Mouse (Mus musculus): ENCODE data around the gene Rsph9. TPM values are rescaled to one million over a fixed set of nuclear protein-coding genes. Genes with fewer than 3 reads are reported as not detected.

Rsph9 gene
- polyA plus RNA-seq, 1 experiment from 2014 or later, result 2.0 TPM

- ATAC-seq (replicated peaks; ENCODE audit: low FRiP score), result no peak
- no peak overlapping the region for H3K4me2 ChIP-seq
- H3K9ac ChIP-seq (ENCODE audit: low read depth, low read length), result no peak overlapping the region
- H3K9me3 ChIP-seq (ENCODE audit: control insufficient read depth, low read length), result no peaks in the 10 kb centered on the region
- H3K27me3 ChIP-seq (replicated peaks; ENCODE audit: control insufficient read depth, insufficient read depth, low read length), result no peaks in the 10 kb centered on the region
- WGBS, result 92% methylated on average over 10 of the region's 10 CpGs
- H3K36me3 ChIP-seq (ENCODE audit: control insufficient read depth, insufficient read depth, low read length), result peaks cover 46% of the 10 kb centered on the region
- peaks cover 18% of the 10 kb centered on the region for H3K4me1 ChIP-seq (replicated peaks; ENCODE audit: control insufficient read depth, insufficient read depth, low read length)
- no peak for DNase-seq (ENCODE audit: low spot score)
- no peak overlapping the region for H3K27ac ChIP-seq (ENCODE audit: low read depth, low read length)
- H3K4me3 ChIP-seq (ENCODE audit: low read depth, low read length), result no peak overlapping the region
These were observed 20.8 kb upstream of the Rsph9 start for GRCm38 (mm10) chr17:46164791-46165190.

DNA sequence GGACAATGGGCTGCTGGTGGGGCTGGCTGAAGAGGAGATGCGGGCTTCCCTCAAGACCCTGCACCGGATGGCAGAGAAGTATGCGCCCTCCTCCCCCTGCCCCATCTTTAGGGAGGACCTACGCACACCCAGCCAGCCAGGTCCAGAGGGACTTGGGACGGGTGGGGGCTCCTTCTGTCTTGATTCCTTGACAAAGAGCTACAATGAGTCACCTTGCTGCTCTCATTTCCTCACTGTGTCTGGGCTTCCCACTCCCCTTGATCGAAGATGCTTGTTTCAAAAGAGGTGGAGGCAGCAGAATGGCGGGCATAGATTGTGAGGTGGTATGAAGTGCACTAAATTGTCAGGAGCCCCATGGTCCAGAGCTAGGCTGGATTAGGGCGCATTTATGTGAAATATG, 20.3 kb upstream of the Rsph9 start:
- H3K4me1 ChIP-seq (replicated peaks; ENCODE audit: control insufficient read depth, insufficient read depth, low read length), result peaks cover 18% of the 10 kb centered on the region
- H3K9ac ChIP-seq (ENCODE audit: low read depth, low read length), result no peak overlapping the region
- WGBS, result 91% methylated on average over 8 of the region's 8 CpGs
- DNase-seq (ENCODE audit: low spot score) (no peak), ATAC-seq (replicated peaks; ENCODE audit: low FRiP score) (no peak)
- no peak overlapping the region for H3K4me2 ChIP-seq
- no peaks in the 10 kb centered on the region for H3K9me3 ChIP-seq (ENCODE audit: control insufficient read depth, low read length)
- H3K27ac ChIP-seq (ENCODE audit: low read depth, low read length), result no peak overlapping the region
- H3K4me3 ChIP-seq (ENCODE audit: low read depth, low read length), result no peak overlapping the region
- no peaks in the 10 kb centered on the region for H3K27me3 ChIP-seq (replicated peaks; ENCODE audit: control insufficient read depth, insufficient read depth, low read length)
- peaks cover 46% of the 10 kb centered on the region for H3K36me3 ChIP-seq (ENCODE audit: control insufficient read depth, insufficient read depth, low read length)

- Histone ChIP-seq H3K9ac (ENCODE audit: low read depth, low read length) (peak overlapping the region; percentile 13; the same call in 1 of the 2 replicates), H3K9me3 (ENCODE audit: control insufficient read depth, low read length) (no peaks in the 10 kb centered on the region), H3K27ac (ENCODE audit: low read depth, low read length) (peak overlapping the region; percentile 67), H3K4me1 (replicated peaks; ENCODE audit: control insufficient read depth, insufficient read depth, low read length) (peaks cover 23% of the 10 kb centered on the region), H3K27me3 (replicated peaks; ENCODE audit: control insufficient read depth, insufficient read depth, low read length) (no peaks in the 10 kb centered on the region), H3K36me3 (ENCODE audit: control insufficient read depth, insufficient read depth, low read length) (peaks cover 35% of the 10 kb centered on the region), H3K4me3 (ENCODE audit: low read depth, low read length) (peak overlapping the region; percentile 26), H3K4me2 (peak overlapping the region; percentile 88)
- ATAC-seq (replicated peaks; ENCODE audit: low FRiP score) (no peak), DNase-seq (ENCODE audit: low spot score) (peak; percentile 30)
- 58% methylated on average over 9 of the region's 9 CpGs for WGBS
These were observed 19.0 kb upstream of the Rsph9 start for GRCm38 (mm10) chr17:46162951-46163421.

DNA sequence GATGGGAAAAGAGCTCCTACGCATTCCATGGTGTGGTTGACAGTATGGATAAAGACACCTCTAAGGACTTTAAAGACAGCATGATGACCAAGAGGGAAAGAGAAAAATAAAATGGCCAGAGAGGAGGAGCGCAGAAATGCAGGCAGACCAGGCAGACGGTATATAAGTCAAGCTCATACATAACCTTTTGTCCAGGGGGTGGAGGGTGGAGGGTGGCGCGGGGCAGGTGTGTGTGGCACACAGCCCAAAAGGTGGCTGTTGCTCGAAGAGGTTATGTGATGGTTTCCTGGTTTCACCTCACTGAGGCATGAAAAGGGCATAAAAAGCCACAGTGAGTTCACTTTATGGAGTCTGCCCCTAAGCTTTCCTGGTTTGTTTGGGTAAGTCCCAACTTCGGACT, 18.5 kb upstream of the Rsph9 start:
- H3K4me3 ChIP-seq (ENCODE audit: low read depth, low read length), result peak overlapping the region; percentile 26
- no peak overlapping the region for H3K27ac ChIP-seq (ENCODE audit: low read depth, low read length)
- 87% methylated on average over 7 of the region's 7 CpGs for WGBS
- ATAC-seq (replicated peaks; ENCODE audit: low FRiP score) (no peak), DNase-seq (ENCODE audit: low spot score) (no peak)
- no peaks in the 10 kb centered on the region for H3K9me3 ChIP-seq (ENCODE audit: control insufficient read depth, low read length)
- peaks cover 23% of the 10 kb centered on the region for H3K4me1 ChIP-seq (replicated peaks; ENCODE audit: control insufficient read depth, insufficient read depth, low read length)
- H3K36me3 ChIP-seq (ENCODE audit: control insufficient read depth, insufficient read depth, low read length), result peaks cover 32% of the 10 kb centered on the region
- H3K4me2 ChIP-seq, result peak overlapping the region; percentile 88
- no peaks in the 10 kb centered on the region for H3K27me3 ChIP-seq (replicated peaks; ENCODE audit: control insufficient read depth, insufficient read depth, low read length)
- H3K9ac ChIP-seq (ENCODE audit: low read depth, low read length), result peak overlapping the region; percentile 13; the same call in 1 of the 2 replicates

DNA sequence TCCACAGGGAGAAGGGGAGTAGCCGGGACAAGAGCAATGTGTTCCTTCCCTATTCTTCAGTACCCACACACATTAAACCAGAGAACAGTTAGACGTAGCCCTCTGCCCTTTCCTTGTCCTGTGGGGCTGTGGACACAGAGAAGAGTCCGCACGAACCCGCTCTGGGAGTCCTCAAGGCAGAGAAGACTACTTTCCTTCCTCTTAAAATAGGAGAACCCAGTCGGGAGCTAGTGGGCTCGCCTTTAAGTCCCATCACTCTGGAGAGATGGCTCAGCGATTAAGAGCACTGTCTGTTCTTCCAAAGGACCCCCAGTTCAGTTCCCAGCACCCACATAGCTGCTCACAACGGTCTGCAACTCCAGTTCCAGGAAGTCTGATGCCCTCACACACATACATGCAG, 17.7 kb upstream of the Rsph9 start:
- ATAC-seq (replicated peaks; ENCODE audit: low FRiP score), result no peak
- Histone ChIP-seq H3K4me2 (peak overlapping the region; percentile 88), H3K4me1 (replicated peaks; ENCODE audit: control insufficient read depth, insufficient read depth, low read length) (peaks cover 30% of the 10 kb centered on the region)

GRCm38 (mm10) chr17:46161179-46161578, 17.2 kb upstream of the Rsph9 start:
- Histone ChIP-seq H3K27me3 (replicated peaks; ENCODE audit: control insufficient read depth, insufficient read depth, low read length) (no peaks in the 10 kb centered on the region), H3K36me3 (ENCODE audit: control insufficient read depth, insufficient read depth, low read length) (peaks cover 22% of the 10 kb centered on the region; the same call in 1 of the 2 replicates), H3K4me1 (replicated peaks; ENCODE audit: control insufficient read depth, insufficient read depth, low read length) (peaks cover 34% of the 10 kb centered on the region), H3K9me3 (ENCODE audit: control insufficient read depth, low read length) (no peaks in the 10 kb centered on the region), H3K4me2 (peak overlapping the region; percentile 88), H3K4me3 (ENCODE audit: low read depth, low read length) (peak overlapping the region; percentile 86), H3K27ac (ENCODE audit: low read depth, low read length) (peak overlapping the region; percentile 83), H3K9ac (ENCODE audit: low read depth, low read length) (peak overlapping the region; percentile 84)
- 0% methylated on average over 19 of the region's 19 CpGs for WGBS
- ATAC-seq (replicated peaks; ENCODE audit: low FRiP score), result no peak
- DNase-seq (ENCODE audit: low spot score), result no peak

More for the DNA sequence above, 17.7 kb upstream of the Rsph9 start:
- peak overlapping the region; percentile 84 for H3K9ac ChIP-seq (ENCODE audit: low read depth, low read length)
- peak overlapping the region; percentile 83 for H3K27ac ChIP-seq (ENCODE audit: low read depth, low read length)
- H3K36me3 ChIP-seq (ENCODE audit: control insufficient read depth, insufficient read depth, low read length), result peaks cover 26% of the 10 kb centered on the region
- no peaks in the 10 kb centered on the region for H3K27me3 ChIP-seq (replicated peaks; ENCODE audit: control insufficient read depth, insufficient read depth, low read length)
- H3K4me3 ChIP-seq (ENCODE audit: low read depth, low read length), result peak overlapping the region; percentile 86
- no peaks in the 10 kb centered on the region for H3K9me3 ChIP-seq (ENCODE audit: control insufficient read depth, low read length)
- 42% methylated on average over 9 of the region's 9 CpGs for WGBS
- DNase-seq (ENCODE audit: low spot score), result no peak

- Histone ChIP-seq H3K9ac (ENCODE audit: low read depth, low read length) (peak within 1 kb of the TSS; percentile 84), H3K27ac (ENCODE audit: low read depth, low read length) (peak within 1 kb of the TSS; percentile 96), H3K4me3 (ENCODE audit: low read depth, low read length) (peak within 1 kb of the TSS; percentile 86), H3K27me3 (replicated peaks; ENCODE audit: control insufficient read depth, insufficient read depth, low read length) (no peaks in the 10 kb centered on the region), H3K9me3 (ENCODE audit: control insufficient read depth, low read length) (no peaks in the 10 kb centered on the region), H3K4me1 (replicated peaks; ENCODE audit: control insufficient read depth, insufficient read depth, low read length) (peaks cover 36% of the 10 kb centered on the region), H3K4me2 (peak within 1 kb of the TSS; percentile 88), H3K36me3 (ENCODE audit: control insufficient read depth, insufficient read depth, low read length) (peaks cover 17% of the 10 kb centered on the region; the same call in 1 of the 2 replicates)
- DNase-seq (ENCODE audit: low spot score) (peak; percentile 90), ATAC-seq (replicated peaks; ENCODE audit: low FRiP score) (peak; percentile 86)
- WGBS, result under 1% methylated on average over 23 of the region's 23 CpGs
These were observed 16.7 kb upstream of the Rsph9 start, which contains the start of gene Gtpbp2 for GRCm38 (mm10) chr17:46160686-46161085. Gene Gtpbp2 (plus strand): TSS chr17:46161032.

- H3K4me3 ChIP-seq (ENCODE audit: low read depth, low read length), result peak overlapping the region; percentile 86
- H3K9me3 ChIP-seq (ENCODE audit: control insufficient read depth, low read length), result no peaks in the 10 kb centered on the region
- peak overlapping the region; percentile 88 for H3K4me2 ChIP-seq
- no peaks in the 10 kb centered on the region for H3K27me3 ChIP-seq (replicated peaks; ENCODE audit: control insufficient read depth, insufficient read depth, low read length)
- peak; percentile 89 for DNase-seq (ENCODE audit: low spot score)
- ATAC-seq (replicated peaks; ENCODE audit: low FRiP score), result peak; percentile 69
- peaks cover 36% of the 10 kb centered on the region for H3K4me1 ChIP-seq (replicated peaks; ENCODE audit: control insufficient read depth, insufficient read depth, low read length)
- H3K36me3 ChIP-seq (ENCODE audit: control insufficient read depth, insufficient read depth, low read length), result peaks cover 13% of the 10 kb centered on the region; the same call in 1 of the 2 replicates
- peak overlapping the region; percentile 79 for H3K9ac ChIP-seq (ENCODE audit: low read depth, low read length)
- WGBS, result under 1% methylated on average over 16 of the region's 16 CpGs
- peak overlapping the region; percentile 96 for H3K27ac ChIP-seq (ENCODE audit: low read depth, low read length)
These were observed 16.2 kb upstream of the Rsph9 start for GRCm38 (mm10) chr17:46160090-46160662.

GRCm38 (mm10) chr17:46159236-46159635, 15.2 kb upstream of the Rsph9 start:
- H3K36me3 ChIP-seq (ENCODE audit: control insufficient read depth, insufficient read depth, low read length), result 0 out of 2 replicates have a peak, but pooled peaks cover 5% of the 10 kb centered on the region
- ATAC-seq (replicated peaks; ENCODE audit: low FRiP score), result peak; percentile 52
- no peaks in the 10 kb centered on the region for H3K9me3 ChIP-seq (ENCODE audit: control insufficient read depth, low read length)
- H3K27ac ChIP-seq (ENCODE audit: low read depth, low read length), result peak overlapping the region; percentile 96
- peaks cover 36% of the 10 kb centered on the region for H3K4me1 ChIP-seq (replicated peaks; ENCODE audit: control insufficient read depth, insufficient read depth, low read length)
- 27% methylated on average over 2 of the region's 2 CpGs for WGBS
- no peak for DNase-seq (ENCODE audit: low spot score)
- H3K27me3 ChIP-seq (replicated peaks; ENCODE audit: control insufficient read depth, insufficient read depth, low read length), result no peaks in the 10 kb centered on the region
- peak overlapping the region; percentile 79 for H3K9ac ChIP-seq (ENCODE audit: low read depth, low read length)
- peak overlapping the region; percentile 88 for H3K4me2 ChIP-seq
- peak overlapping the region; percentile 86 for H3K4me3 ChIP-seq (ENCODE audit: low read depth, low read length)
